Mouse (Mus musculus): ENCODE results near the gene Cyb5r1. TPM values are rescaled to one million over a fixed set of nuclear protein-coding genes. Genes with fewer than 3 reads are reported as not detected.
"Not testable (repeated sequence)": the region's sequence is repeated elsewhere in the genome, so short reads cannot be mapped to it uniquely, and the experiment has no call there.

The Cyb5r1 gene
- polyA plus RNA-seq, 1 experiment from 2014 or later = 39.9 TPM

- Histone ChIP-seq H3K4me1 (ENCODE audit: control insufficient read depth, insufficient read depth, low read length) (no peaks in the 10 kb centered on the region), H3K27ac (ENCODE audit: low read length) (no peak overlapping the region), H3K4me2 (replicated peaks; ENCODE audit: low read depth, low read length) (no peak overlapping the region), H3K9ac (replicated peaks; ENCODE audit: low read depth, low read length) (no peak overlapping the region), H3K36me3 (ENCODE audit: control insufficient read depth, insufficient read depth, low read length) (no peaks in the 10 kb centered on the region), H3K4me3 (ENCODE audit: low read depth, low read length) (no peak overlapping the region), H3K9me3 (ENCODE audit: control insufficient read depth, low read depth, low read length) (no peaks in the 10 kb centered on the region), H3K27me3 (ENCODE audit: control insufficient read depth, insufficient read depth, low read length) (no peaks in the 10 kb centered on the region)
- ATAC-seq (ENCODE audit: insufficient number of reproducible peaks, insufficient read depth, low FRiP score, low read depth) = no peak
- WGBS = 89% methylated on average over 3 of the region's 3 CpGs
These were observed 37.0 kb downstream of the Cyb5r1 start for GRCm38 (mm10) chr1:134442394-134442793.

- H3K4me1 ChIP-seq (ENCODE audit: control insufficient read depth, insufficient read depth, low read length); H3K9me3 ChIP-seq (ENCODE audit: control insufficient read depth, low read depth, low read length); ATAC-seq (ENCODE audit: insufficient number of reproducible peaks, insufficient read depth, low FRiP score, low read depth); H3K27me3 ChIP-seq (ENCODE audit: control insufficient read depth, insufficient read depth, low read length); H3K9ac ChIP-seq (replicated peaks; ENCODE audit: low read depth, low read length); H3K36me3 ChIP-seq (ENCODE audit: control insufficient read depth, insufficient read depth, low read length); H3K4me2 ChIP-seq (replicated peaks; ENCODE audit: low read depth, low read length); H3K27ac ChIP-seq (ENCODE audit: low read length); H3K4me3 ChIP-seq (ENCODE audit: low read depth, low read length): not testable (repeated sequence)
- 75% methylated on average over 1 of the region's 1 CpGs for WGBS
These were observed 37.9 kb downstream of the Cyb5r1 start for GRCm38 (mm10) chr1:134443288-134443687.

GRCm38 (mm10) chr1:134445418-134445817 is 40.1 kb downstream of the Cyb5r1 start:
- Histone ChIP-seq H3K27me3 (ENCODE audit: control insufficient read depth, insufficient read depth, low read length) (no peaks in the 10 kb centered on the region), H3K36me3 (ENCODE audit: control insufficient read depth, insufficient read depth, low read length) (no peaks in the 10 kb centered on the region), H3K4me3 (ENCODE audit: low read depth, low read length) (no peak overlapping the region), H3K9ac (replicated peaks; ENCODE audit: low read depth, low read length) (no peak overlapping the region), H3K27ac (ENCODE audit: low read length) (no peak overlapping the region), H3K4me2 (replicated peaks; ENCODE audit: low read depth, low read length) (no peak overlapping the region), H3K4me1 (ENCODE audit: control insufficient read depth, insufficient read depth, low read length) (no peaks in the 10 kb centered on the region), H3K9me3 (ENCODE audit: control insufficient read depth, low read depth, low read length) (no peaks in the 10 kb centered on the region)
- WGBS = 84% methylated on average over 2 of the region's 2 CpGs
- no peak for ATAC-seq (ENCODE audit: insufficient number of reproducible peaks, insufficient read depth, low FRiP score, low read depth)

GRCm38 (mm10) chr1:134448537-134448936 is 43.2 kb downstream of the Cyb5r1 start:
- H3K27me3 ChIP-seq (ENCODE audit: control insufficient read depth, insufficient read depth, low read length); H3K9me3 ChIP-seq (ENCODE audit: control insufficient read depth, low read depth, low read length); H3K9ac ChIP-seq (replicated peaks; ENCODE audit: low read depth, low read length); H3K4me3 ChIP-seq (ENCODE audit: low read depth, low read length); H3K4me1 ChIP-seq (ENCODE audit: control insufficient read depth, insufficient read depth, low read length); H3K27ac ChIP-seq (ENCODE audit: low read length); ATAC-seq (ENCODE audit: insufficient number of reproducible peaks, insufficient read depth, low FRiP score, low read depth); H3K4me2 ChIP-seq (replicated peaks; ENCODE audit: low read depth, low read length); H3K36me3 ChIP-seq (ENCODE audit: control insufficient read depth, insufficient read depth, low read length): not testable (repeated sequence)
- 68% methylated on average over 3 of the region's 3 CpGs for WGBS

- H3K4me2 ChIP-seq (replicated peaks; ENCODE audit: low read depth, low read length) = no peak overlapping the region
- 75% methylated on average over 4 of the region's 4 CpGs for WGBS
- ATAC-seq (ENCODE audit: insufficient number of reproducible peaks, insufficient read depth, low FRiP score, low read depth) = no peak
- H3K4me3 ChIP-seq (ENCODE audit: low read depth, low read length) = no peak overlapping the region
- no peak overlapping the region for H3K9ac ChIP-seq (replicated peaks; ENCODE audit: low read depth, low read length)
- no peak overlapping the region for H3K27ac ChIP-seq (ENCODE audit: low read length)
- H3K27me3 ChIP-seq (ENCODE audit: control insufficient read depth, insufficient read depth, low read length) = no peaks in the 10 kb centered on the region
- H3K36me3 ChIP-seq (ENCODE audit: control insufficient read depth, insufficient read depth, low read length) = no peaks in the 10 kb centered on the region
- no peaks in the 10 kb centered on the region for H3K4me1 ChIP-seq (ENCODE audit: control insufficient read depth, insufficient read depth, low read length)
- no peaks in the 10 kb centered on the region for H3K9me3 ChIP-seq (ENCODE audit: control insufficient read depth, low read depth, low read length)
These were observed 44.8 kb downstream of the Cyb5r1 start for GRCm38 (mm10) chr1:134450201-134450600.

GRCm38 (mm10) chr1:134450986-134451385 is 45.6 kb downstream of the Cyb5r1 start:
- ATAC-seq (ENCODE audit: insufficient number of reproducible peaks, insufficient read depth, low FRiP score, low read depth) = no peak
- H3K9ac ChIP-seq (replicated peaks; ENCODE audit: low read depth, low read length) = no peak overlapping the region
- WGBS = 43% methylated on average over 3 of the region's 3 CpGs
- no peaks in the 10 kb centered on the region for H3K36me3 ChIP-seq (ENCODE audit: control insufficient read depth, insufficient read depth, low read length)
- H3K4me2 ChIP-seq (replicated peaks; ENCODE audit: low read depth, low read length) = no peak overlapping the region
- no peak overlapping the region for H3K4me3 ChIP-seq (ENCODE audit: low read depth, low read length)
- H3K9me3 ChIP-seq (ENCODE audit: control insufficient read depth, low read depth, low read length) = no peaks in the 10 kb centered on the region
- no peak overlapping the region for H3K27ac ChIP-seq (ENCODE audit: low read length)
- peaks cover 2% of the 10 kb centered on the region; the same call in 1 of the 2 replicates for H3K4me1 ChIP-seq (ENCODE audit: control insufficient read depth, insufficient read depth, low read length)
- no peaks in the 10 kb centered on the region for H3K27me3 ChIP-seq (ENCODE audit: control insufficient read depth, insufficient read depth, low read length)

GRCm38 (mm10) chr1:134454904-134455824 is 49.8 kb downstream of the Cyb5r1 start, which contains the start of gene Klhl12:
Gene Klhl12 (plus strand): TSS chr1:134455531.
- no peaks in the 10 kb centered on the region for H3K27me3 ChIP-seq (ENCODE audit: control insufficient read depth, insufficient read depth, low read length)
- H3K4me2 ChIP-seq (replicated peaks; ENCODE audit: low read depth, low read length) = peak within 1 kb of the TSS; percentile 69
- peak within 1 kb of the TSS; percentile 97 for H3K4me3 ChIP-seq (ENCODE audit: low read depth, low read length)
- peak within 1 kb of the TSS; percentile 72 for H3K9ac ChIP-seq (replicated peaks; ENCODE audit: low read depth, low read length)
- ATAC-seq (ENCODE audit: insufficient number of reproducible peaks, insufficient read depth, low FRiP score, low read depth) = peak; percentile 94
- H3K9me3 ChIP-seq (ENCODE audit: control insufficient read depth, low read depth, low read length) = no peaks in the 10 kb centered on the region
- under 1% methylated on average over 57 of the region's 61 CpGs for WGBS
- H3K36me3 ChIP-seq (ENCODE audit: control insufficient read depth, insufficient read depth, low read length) = peaks cover 14% of the 10 kb centered on the region
- peaks cover 10% of the 10 kb centered on the region; the same call in 1 of the 2 replicates for H3K4me1 ChIP-seq (ENCODE audit: control insufficient read depth, insufficient read depth, low read length)
- H3K27ac ChIP-seq (ENCODE audit: low read length) = peak within 1 kb of the TSS; percentile 72; the same call in 1 of the 2 replicates

- Histone ChIP-seq H3K27me3 (ENCODE audit: control insufficient read depth, insufficient read depth, low read length) (no peaks in the 10 kb centered on the region), H3K4me1 (ENCODE audit: control insufficient read depth, insufficient read depth, low read length) (peaks cover 10% of the 10 kb centered on the region; the same call in 1 of the 2 replicates), H3K9me3 (ENCODE audit: control insufficient read depth, low read depth, low read length) (no peaks in the 10 kb centered on the region), H3K36me3 (ENCODE audit: control insufficient read depth, insufficient read depth, low read length) (peaks cover 20% of the 10 kb centered on the region), H3K9ac (replicated peaks; ENCODE audit: low read depth, low read length) (peak overlapping the region; percentile 72), H3K27ac (ENCODE audit: low read length) (no peak overlapping the region), H3K4me3 (ENCODE audit: low read depth, low read length) (peak overlapping the region; percentile 97), H3K4me2 (replicated peaks; ENCODE audit: low read depth, low read length) (peak overlapping the region; percentile 69)
- 22% methylated on average over 5 of the region's 5 CpGs for WGBS
- ATAC-seq (ENCODE audit: insufficient number of reproducible peaks, insufficient read depth, low FRiP score, low read depth) = no peak
These were observed 50.7 kb downstream of the Cyb5r1 start for GRCm38 (mm10) chr1:134456060-134456459.

Measured in stomach, embryonic 14.5 days (tissue).